ENCODE assay signal across 8 mouse cellular contexts in genomic region chr1:73618551-73619170, GRCm38 (mm10).
DNase-seq lines count a peak whose midpoint lies in the region; ATAC-seq and TF ChIP-seq lines count a peak whose summit lies in the region.

No protein-coding gene starts in this region.

- H3K4me1 ChIP-seq in heart, embryonic 10.5 days, result no peaks in the 10 kb centered on the region
- H3K4me1 ChIP-seq in embryonic facial prominence, embryonic 11.5 days (ENCODE audit: control insufficient read depth, insufficient read depth, low read length), result no peaks in the 10 kb centered on the region
- H3K4me1 ChIP-seq in lung, postnatal 0 days (ENCODE audit: insufficient read depth, low read depth, low read length), result no peaks in the 10 kb centered on the region

- no peaks in the 10 kb centered on the region for H3K36me3 ChIP-seq in heart, embryonic 10.5 days
- no peaks in the 10 kb centered on the region for H3K36me3 ChIP-seq in embryonic facial prominence, embryonic 11.5 days (replicated peaks; ENCODE audit: control insufficient read depth, insufficient read depth, low read depth, low read length)
- H3K36me3 ChIP-seq in lung, postnatal 0 days (ENCODE audit: insufficient read depth, low read length), result no peaks in the 10 kb centered on the region

- 45% methylated on average over 4 of the region's 4 CpGs for WGBS in heart, embryonic 10.5 days
- 42% methylated on average over 4 of the region's 4 CpGs for WGBS in embryonic facial prominence, embryonic 11.5 days
- WGBS in lung, postnatal 0 days, result 33% methylated on average over 4 of the region's 4 CpGs

- TF ChIP-seq EP300 in lung, postnatal 0 days (IDR thresholded peaks at IDR 0.05), result no peak

- TF ChIP-seq CTCF in lung, postnatal 0 days (IDR thresholded peaks at IDR 0.05), result peak; percentile 67

- no peak for ATAC-seq in embryonic facial prominence, embryonic 11.5 days (replicated peaks; ENCODE audit: insufficient number of reproducible peaks, low FRiP score, low TSS enrichment, low read depth)
- peak; percentile 43; the same call in 1 of the 2 replicates for ATAC-seq in lung, postnatal 0 days

- no peak overlapping the region for H3K9ac ChIP-seq in embryonic facial prominence, embryonic 11.5 days (replicated peaks; ENCODE audit: low read length)
- no peak overlapping the region for H3K9ac ChIP-seq in lung, postnatal 0 days (replicated peaks; ENCODE audit: low read depth)

- H3K4me2 ChIP-seq in embryonic facial prominence, embryonic 11.5 days (ENCODE audit: low read depth, low read length), result no peak overlapping the region
- no peak overlapping the region for H3K4me2 ChIP-seq in lung, postnatal 0 days (replicated peaks; ENCODE audit: low read depth, low read length)

- no peaks in the 10 kb centered on the region for H3K9me3 ChIP-seq in heart, embryonic 10.5 days
- no peaks in the 10 kb centered on the region for H3K9me3 ChIP-seq in embryonic facial prominence, embryonic 11.5 days (replicated peaks; ENCODE audit: control insufficient read depth, low read length)
- no peaks in the 10 kb centered on the region for H3K9me3 ChIP-seq in lung, postnatal 0 days (ENCODE audit: low read length)

- H3K27ac ChIP-seq in heart, embryonic 10.5 days, result no peak overlapping the region
- no peak overlapping the region for H3K27ac ChIP-seq in embryonic facial prominence, embryonic 11.5 days (replicated peaks; ENCODE audit: low read depth, low read length)
- H3K27ac ChIP-seq in lung, postnatal 0 days (ENCODE audit: low read length), result no peak overlapping the region

- H3K4me3 ChIP-seq in heart, embryonic 10.5 days, result no peak overlapping the region
- H3K4me3 ChIP-seq in embryonic facial prominence, embryonic 11.5 days (ENCODE audit: low read depth, low read length), result no peak overlapping the region
- H3K4me3 ChIP-seq in lung, postnatal 0 days (ENCODE audit: low read depth, low read length), result no peak overlapping the region

- peak; percentile 37 to 68 for DNase-seq in heart, adult 18-20 months
- no peak for DNase-seq in heart, embryonic 10.5 days (ENCODE audit: low spot score)
- peak; percentile 11 for DNase-seq in adrenal gland, adult 8-10 months
- DNase-seq in embryonic facial prominence, embryonic 11.5 days (ENCODE audit: low spot score), result peak; percentile 78
- peak; percentile 69 to 75 for DNase-seq in kidney, adult 8-10 months
- peak; percentile 55 for DNase-seq in lung, postnatal 0 days (ENCODE audit: low spot score)
- DNase-seq in right cerebral cortex, postnatal 25 days, result peak; percentile 21
- no peak for DNase-seq in T-cell, adult 2 months (ENCODE audit: low spot score)

- H3K27me3 ChIP-seq in heart, embryonic 10.5 days (ENCODE audit: insufficient read depth, poor library complexity, severe bottlenecking), result no peaks in the 10 kb centered on the region
- no peaks in the 10 kb centered on the region for H3K27me3 ChIP-seq in embryonic facial prominence, embryonic 11.5 days (ENCODE audit: control insufficient read depth, insufficient read depth, low read length)
- H3K27me3 ChIP-seq in lung, postnatal 0 days (replicated peaks; ENCODE audit: insufficient read depth, low read length), result no peaks in the 10 kb centered on the region

Comparison
In these comparisons a context has a peak if more than half of its experiments do, and no peak if none do; other contexts are left out.
1. DNase-seq: peak in heart, adult 18-20 months (2 of 2), adrenal gland, adult 8-10 months (single experiment), embryonic facial prominence, embryonic 11.5 days (single experiment), kidney, adult 8-10 months (2 of 2), lung, postnatal 0 days (single experiment) and right cerebral cortex, postnatal 25 days (single experiment); none in heart, embryonic 10.5 days (single experiment) and T-cell, adult 2 months (single experiment).